Mouse (Mus musculus): Measurements from ENCODE around the gene Ect2l. TPM values are rescaled to one million over a fixed set of nuclear protein-coding genes. Genes with fewer than 3 reads are reported as not detected.

Ect2l gene
- polyA plus RNA-seq, 1 experiment from 2014 or later = 0.22 TPM

Other genes with a start within 250 kb of the Ect2l start
- gene Abracl, start 187.6 kb downstream of the Ect2l start, polyA plus RNA-seq (2014; fragmentation: Nextera tagmentation; extraction: Ambion mirVana) = 178 and 189 TPM in 2 replicates
- 27.1 TPM in 2 replicates for gene Reps1, start 155.0 kb downstream of the Ect2l start, polyA plus RNA-seq (2014; fragmentation: Nextera tagmentation; extraction: Ambion mirVana)
- gene Ccdc28a, start 24.1 kb upstream of the Ect2l start, polyA plus RNA-seq (2014; fragmentation: Nextera tagmentation; extraction: Ambion mirVana) = 6.4 and 7.0 TPM in 2 replicates
- 14.6 and 15.3 TPM in 2 replicates for gene Nhsl1, start 108.1 kb upstream of the Ect2l start, polyA plus RNA-seq (2014; fragmentation: Nextera tagmentation; extraction: Ambion mirVana)